Mouse (Mus musculus): ENCODE measurements around the gene Siah1b. TPM values are rescaled to one million over a fixed set of nuclear protein-coding genes. Genes with fewer than 3 reads are reported as not detected.
A peak's percentile ranks its signal among the peaks of the same experiment; 100 is the strongest.

Gene Siah1b
- polyA plus RNA-seq, 1 experiment, result 5.9 TPM

DNA sequence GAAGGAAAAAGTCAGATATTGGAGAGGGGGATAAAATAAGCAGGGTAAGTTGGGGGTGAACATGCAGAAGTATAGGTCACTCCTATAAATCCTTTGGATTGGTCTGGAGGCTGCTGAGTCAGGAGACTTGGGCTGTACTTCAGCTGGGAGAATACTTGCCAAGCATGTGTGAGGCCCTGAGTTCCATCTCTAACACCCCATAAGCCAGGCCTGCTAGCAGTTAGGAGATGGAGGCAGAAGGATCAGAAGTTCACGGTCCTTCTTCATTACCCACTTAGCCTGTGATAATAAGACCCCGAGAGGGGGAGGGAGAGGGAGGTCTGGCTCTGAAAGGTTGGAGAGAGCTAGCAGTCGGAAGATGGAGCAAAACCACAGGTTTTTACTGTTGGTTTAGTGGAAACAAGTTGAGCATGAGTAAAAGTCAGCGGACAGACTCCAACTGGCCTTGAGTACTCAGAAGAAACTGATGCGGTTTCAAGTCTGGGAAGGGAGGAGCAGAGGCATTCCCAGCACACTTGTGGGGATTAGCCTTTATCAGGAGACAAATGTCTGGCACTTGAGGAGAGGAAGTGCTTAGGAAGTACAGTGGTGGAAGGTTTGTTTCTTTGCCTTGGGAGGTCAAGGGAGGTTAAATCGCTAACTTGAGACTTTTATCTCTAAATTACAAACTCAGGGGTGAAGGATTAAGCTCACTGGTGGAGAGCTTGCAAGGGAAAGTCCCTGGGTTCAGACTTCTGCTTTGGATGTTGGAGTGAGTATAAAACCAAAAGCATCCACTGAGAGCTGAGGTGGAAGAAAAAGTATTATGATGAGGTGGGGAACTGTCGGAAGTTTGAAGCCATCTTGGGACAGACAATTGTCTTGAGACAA lies 16.2 kb upstream of the Siah1b start:
- peak overlapping the region; percentile 2 for H3K4me2 ChIP-seq (ENCODE audit: low read depth)
- H3K36me3 ChIP-seq (ENCODE audit: control insufficient read depth, insufficient read depth), result no peaks in the 10 kb centered on the region
- H3K27me3 ChIP-seq (ENCODE audit: control insufficient read depth, insufficient read depth, insufficient read length), result no peaks in the 10 kb centered on the region
- TF ChIP-seq E2F4 (IDR thresholded peaks at IDR 0.05; ENCODE audit: insufficient read depth), result no peak
- no peak for TF ChIP-seq REST (IDR thresholded peaks at IDR 0.05; ENCODE audit: insufficient read depth, insufficient read length)
- no peak for TF ChIP-seq MAX (IDR thresholded peaks at IDR 0.05; ENCODE audit: low read depth)
- no peak for TF ChIP-seq CEBPB (IDR thresholded peaks at IDR 0.05; ENCODE audit: insufficient read depth, poor library complexity, severe bottlenecking)
- TF ChIP-seq USF1 (IDR thresholded peaks at IDR 0.05; ENCODE audit: low read depth), result no peak
- TF ChIP-seq TCF3 (IDR thresholded peaks at IDR 0.05; ENCODE audit: insufficient read length, low read depth), result no peak
- no peak for TF ChIP-seq MYOD1 (IDR thresholded peaks at IDR 0.05; ENCODE audit: control insufficient read depth in 1 of 3, insufficient read length in 2 of 3, low read depth in 2 of 3)
- no peak for TF ChIP-seq POLR2A (IDR thresholded peaks at IDR 0.05; ENCODE audit: insufficient read length, low read depth)
- TF ChIP-seq SRF (IDR thresholded peaks at IDR 0.05; ENCODE audit: control insufficient read depth, insufficient read length, low read depth), result no peak
- no peak for TF ChIP-seq POLR2AphosphoS2 (IDR thresholded peaks at IDR 0.05; ENCODE audit: insufficient read length, low read depth)
- no peak for TF ChIP-seq MYOG (IDR thresholded peaks at IDR 0.05; ENCODE audit: control insufficient read depth in 1 of 3, insufficient read depth in 1 of 3, insufficient read length in 2 of 3, low read depth in 2 of 3)
- H3K79me2 ChIP-seq (ENCODE audit: control insufficient read depth, insufficient read depth), result no peaks in the 10 kb centered on the region
- H3K4me3 ChIP-seq, result no peak overlapping the region
- no peak overlapping the region for H3ac ChIP-seq (ENCODE audit: control insufficient read depth, insufficient read length)

DNA sequence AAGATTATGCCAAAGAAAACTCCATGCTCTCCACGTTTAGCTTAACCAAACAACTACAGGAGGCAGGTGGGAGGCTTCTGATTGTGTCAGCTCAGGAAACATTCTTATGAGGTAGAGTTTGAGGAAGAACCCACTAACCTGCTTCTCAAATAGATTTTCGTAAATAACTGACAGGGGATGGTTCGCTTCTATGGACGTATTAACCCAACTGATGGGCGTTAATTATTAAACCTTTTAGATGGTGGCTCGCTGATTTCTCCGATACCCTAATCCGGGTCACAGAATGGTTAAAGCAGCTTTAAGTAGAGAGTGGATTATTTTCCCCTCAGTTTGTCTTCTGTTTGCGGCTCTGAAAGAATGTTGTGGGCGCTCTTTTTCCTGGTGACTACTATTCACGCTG lies 13.6 kb upstream of the Siah1b start:
- Histone ChIP-seq H3K27me3 (ENCODE audit: control insufficient read depth, insufficient read depth, insufficient read length) (no peaks in the 10 kb centered on the region), H3ac (ENCODE audit: control insufficient read depth, insufficient read length) (no peak overlapping the region), H3K4me2 (ENCODE audit: low read depth) (no peak overlapping the region), H3K79me2 (ENCODE audit: control insufficient read depth, insufficient read depth) (no peaks in the 10 kb centered on the region), H3K4me3 (no peak overlapping the region), H3K36me3 (ENCODE audit: control insufficient read depth, insufficient read depth) (no peaks in the 10 kb centered on the region)
- TF ChIP-seq MYOG (IDR thresholded peaks at IDR 0.05; ENCODE audit: control insufficient read depth in 1 of 3, insufficient read depth in 1 of 3, insufficient read length in 2 of 3, low read depth in 2 of 3) (no peak), MAX (IDR thresholded peaks at IDR 0.05; ENCODE audit: low read depth) (no peak), REST (IDR thresholded peaks at IDR 0.05; ENCODE audit: insufficient read depth, insufficient read length) (no peak), SRF (IDR thresholded peaks at IDR 0.05; ENCODE audit: control insufficient read depth, insufficient read length, low read depth) (no peak), CEBPB (IDR thresholded peaks at IDR 0.05; ENCODE audit: insufficient read depth, poor library complexity, severe bottlenecking) (no peak), MYOD1 (IDR thresholded peaks at IDR 0.05; ENCODE audit: control insufficient read depth in 1 of 3, insufficient read length in 2 of 3, low read depth in 2 of 3) (no peak), TCF12 (IDR thresholded peaks at IDR 0.05; ENCODE audit: insufficient read depth, poor library complexity, severe bottlenecking) (no peak), USF1 (IDR thresholded peaks at IDR 0.05; ENCODE audit: low read depth) (no peak), E2F4 (IDR thresholded peaks at IDR 0.05; ENCODE audit: insufficient read depth) (no peak), TCF3 (IDR thresholded peaks at IDR 0.05; ENCODE audit: insufficient read length, low read depth) (no peak), POLR2AphosphoS2 (IDR thresholded peaks at IDR 0.05; ENCODE audit: insufficient read length, low read depth) (no peak), POLR2A (IDR thresholded peaks at IDR 0.05; ENCODE audit: insufficient read length, low read depth) (no peak)

DNA sequence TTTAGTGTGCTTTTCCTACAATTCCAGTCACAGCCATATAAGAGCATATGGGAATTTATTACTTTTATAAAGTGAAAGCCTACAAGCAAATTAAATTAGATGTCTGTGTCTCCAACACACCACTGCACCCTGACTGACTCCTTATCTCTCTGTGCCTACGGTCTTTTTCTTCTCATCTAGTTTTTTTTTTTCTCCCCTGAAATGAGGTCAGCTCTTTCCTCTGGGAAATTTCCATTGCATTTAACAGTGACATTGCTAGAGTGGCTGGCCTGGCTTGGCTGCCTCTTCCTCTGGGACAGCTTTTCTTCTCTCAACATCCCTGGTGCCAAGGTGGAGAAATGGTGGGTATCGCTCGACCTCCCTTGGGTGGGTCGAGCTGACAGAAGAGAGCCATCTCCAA lies 12.3 kb upstream of the Siah1b start, which contains the start of gene Cltrn:
TSS of gene Cltrn (plus strand) at position 249 of the 400 bp plus-strand sequence.
- H3ac ChIP-seq (ENCODE audit: control insufficient read depth, insufficient read length), result no peak within 1 kb of the TSS

DNA sequence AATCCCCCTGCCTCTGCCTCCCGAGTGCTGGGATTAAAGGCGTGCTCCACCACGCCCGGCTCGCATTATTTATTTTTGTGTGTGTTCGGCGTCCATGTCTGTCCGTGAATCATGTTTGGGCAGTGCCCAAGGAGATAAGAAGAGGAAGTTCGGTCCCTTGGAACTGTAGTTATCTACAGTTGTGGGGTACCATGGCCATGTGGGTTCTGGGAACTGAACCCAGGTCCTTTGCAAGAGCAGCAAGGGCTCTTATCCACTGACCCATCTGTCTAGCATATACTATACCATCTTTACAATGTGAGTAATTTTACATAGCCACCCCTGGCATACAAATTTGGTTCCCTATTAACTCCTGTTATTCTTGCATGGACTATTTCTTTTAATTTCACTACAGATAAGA lies 5.7 kb upstream of the Siah1b start:
- Histone ChIP-seq H3K27me3 (ENCODE audit: control insufficient read depth, insufficient read depth, insufficient read length) (no peaks in the 10 kb centered on the region), H3ac (ENCODE audit: control insufficient read depth, insufficient read length) (no peak overlapping the region), H3K4me3 (no peak overlapping the region), H3K36me3 (ENCODE audit: control insufficient read depth, insufficient read depth) (no peaks in the 10 kb centered on the region), H3K79me2 (ENCODE audit: control insufficient read depth, insufficient read depth) (no peaks in the 10 kb centered on the region), H3K4me2 (ENCODE audit: low read depth) (no peak overlapping the region)
- TF ChIP-seq E2F4 (IDR thresholded peaks at IDR 0.05; ENCODE audit: insufficient read depth) (no peak), POLR2AphosphoS2 (IDR thresholded peaks at IDR 0.05; ENCODE audit: insufficient read length, low read depth) (no peak), SRF (IDR thresholded peaks at IDR 0.05; ENCODE audit: control insufficient read depth, insufficient read length, low read depth) (no peak), MYOD1 (IDR thresholded peaks at IDR 0.05; ENCODE audit: control insufficient read depth in 1 of 3, insufficient read length in 2 of 3, low read depth in 2 of 3) (no peak), USF1 (IDR thresholded peaks at IDR 0.05; ENCODE audit: low read depth) (no peak), POLR2A (IDR thresholded peaks at IDR 0.05; ENCODE audit: insufficient read length, low read depth) (no peak), MYOG (IDR thresholded peaks at IDR 0.05; ENCODE audit: control insufficient read depth in 1 of 3, insufficient read depth in 1 of 3, insufficient read length in 2 of 3, low read depth in 2 of 3) (no peak), REST (IDR thresholded peaks at IDR 0.05; ENCODE audit: insufficient read depth, insufficient read length) (no peak), TCF12 (IDR thresholded peaks at IDR 0.05; ENCODE audit: insufficient read depth, poor library complexity, severe bottlenecking) (no peak), TCF3 (IDR thresholded peaks at IDR 0.05; ENCODE audit: insufficient read length, low read depth) (no peak), MAX (IDR thresholded peaks at IDR 0.05; ENCODE audit: low read depth) (no peak), CEBPB (IDR thresholded peaks at IDR 0.05; ENCODE audit: insufficient read depth, poor library complexity, severe bottlenecking) (no peak)

More for the DNA sequence above, 12.3 kb upstream of the Siah1b start, which contains the start of gene Cltrn:
- TF ChIP-seq TCF3 (IDR thresholded peaks at IDR 0.05; ENCODE audit: insufficient read length, low read depth) (no peak), USF1 (IDR thresholded peaks at IDR 0.05; ENCODE audit: low read depth) (no peak), POLR2AphosphoS2 (IDR thresholded peaks at IDR 0.05; ENCODE audit: insufficient read length, low read depth) (no peak), MAX (IDR thresholded peaks at IDR 0.05; ENCODE audit: low read depth) (no peak), MYOD1 (IDR thresholded peaks at IDR 0.05; ENCODE audit: control insufficient read depth in 1 of 3, insufficient read length in 2 of 3, low read depth in 2 of 3) (no peak), MYOG (IDR thresholded peaks at IDR 0.05; ENCODE audit: control insufficient read depth in 1 of 3, insufficient read depth in 1 of 3, insufficient read length in 2 of 3, low read depth in 2 of 3) (no peak), POLR2A (IDR thresholded peaks at IDR 0.05; ENCODE audit: insufficient read length, low read depth) (no peak), E2F4 (IDR thresholded peaks at IDR 0.05; ENCODE audit: insufficient read depth) (no peak), SRF (IDR thresholded peaks at IDR 0.05; ENCODE audit: control insufficient read depth, insufficient read length, low read depth) (no peak)
- Histone ChIP-seq H3K4me2 (ENCODE audit: low read depth) (no peak within 1 kb of the TSS), H3K79me2 (ENCODE audit: control insufficient read depth, insufficient read depth) (no peaks in the 10 kb centered on the region), H3K36me3 (ENCODE audit: control insufficient read depth, insufficient read depth) (no peaks in the 10 kb centered on the region), H3K4me3 (no peak within 1 kb of the TSS), H3K27me3 (ENCODE audit: control insufficient read depth, insufficient read depth, insufficient read length) (no peaks in the 10 kb centered on the region)
